Mouse (Mus musculus) gastrocnemius, adult 18-20 months (tissue): ENCODE results near the gene Hoxa4. TPM values are rescaled to one million over a fixed set of nuclear protein-coding genes. Genes with fewer than 3 reads are reported as not detected.
A peak's percentile ranks its signal among the peaks of the same experiment; 100 is the strongest.

Experiments used
- DNase-seq: peaks from one replicate; pipeline ENCODE4 v3.0.0; 2021; ENCODE audit warnings: low spot score
- total RNA-seq, 2 experiments: library from RNA; stranded (reverse); gene quantifications; 2 replicates each; pipeline ENCODE4 v1.2.3; 2021

Hoxa4 gene
- total RNA-seq, 2 experiments from 2014 or later: 2.7 to 2.9 TPM

- no peak for DNase-seq
These were observed 24.4 kb downstream of the Hoxa4 start for GRCm38 (mm10) chr6:52167176-52167575.

GRCm38 (mm10) chr6:52166431-52167077 lies 25.0 kb downstream of the Hoxa4 start:
- no peak for DNase-seq

GRCm38 (mm10) chr6:52165441-52166370 lies 25.8 kb downstream of the Hoxa4 start:
- no peak for DNase-seq

- DNase-seq: no peak
These were observed 26.7 kb downstream of the Hoxa4 start, which contains the start of gene Hoxa2 for GRCm38 (mm10) chr6:52164626-52165440. TSS of gene Hoxa2 (minus strand) at chr6:52164831.

GRCm38 (mm10) chr6:52164051-52164625 lies 27.4 kb downstream of the Hoxa4 start:
- no peak for DNase-seq

GRCm38 (mm10) chr6:52163366-52164031 lies 28.1 kb downstream of the Hoxa4 start:
- DNase-seq: no peak

- no peak for DNase-seq
These were observed 28.8 kb downstream of the Hoxa4 start for GRCm38 (mm10) chr6:52162611-52163365.

GRCm38 (mm10) chr6:52162093-52162380 lies 29.5 kb downstream of the Hoxa4 start:
- no peak for DNase-seq

GRCm38 (mm10) chr6:52161336-52162092 lies 30.0 kb downstream of the Hoxa4 start:
- no peak for DNase-seq

GRCm38 (mm10) chr6:52160511-52161335 lies 30.8 kb downstream of the Hoxa4 start:
- DNase-seq: no peak

- DNase-seq: no peak
These were observed 31.6 kb downstream of the Hoxa4 start for GRCm38 (mm10) chr6:52159979-52160378.

GRCm38 (mm10) chr6:52159164-52159761 lies 32.3 kb downstream of the Hoxa4 start:
- DNase-seq: no peak

- DNase-seq: peak; percentile 71
These were observed 33.1 kb downstream of the Hoxa4 start, which contains the start of gene Hoxa1 for GRCm38 (mm10) chr6:52158276-52159051. TSS of gene Hoxa1 (minus strand) at chr6:52158317.

- no peak for DNase-seq
These were observed 33.9 kb downstream of the Hoxa4 start for GRCm38 (mm10) chr6:52157466-52158275.

GRCm38 (mm10) chr6:52156551-52157200 lies 34.9 kb downstream of the Hoxa4 start:
- DNase-seq: no peak

GRCm38 (mm10) chr6:52155471-52155870 lies 36.1 kb downstream of the Hoxa4 start:
- no peak for DNase-seq
